Mouse (Mus musculus) heart, adult 2 months (tissue): ENCODE data around the gene Dlgap3. TPM values are rescaled to one million over a fixed set of nuclear protein-coding genes. Genes with fewer than 3 reads are reported as not detected.

Experiments used
- DNase-seq, 2 experiments: peaks; one replicate each; pipeline ENCODE4 v3.0.0; 2021
- H3K27ac ChIP-seq: fragments of 200-600 bp; 2 replicates; pipeline ENCODE4 v1.8.1; 2022
- H3K27me3 ChIP-seq: fragments of 200-500 bp; 2 replicates; pipeline ENCODE4 v1.6.1; 2012; ENCODE audit warnings: mild to moderate bottlenecking, low read length, inconsistent platforms, mixed read lengths; ENCODE audit not compliant: control insufficient read depth, insufficient read depth
- H3K36me3 ChIP-seq: fragments of 200-500 bp; 2 replicates; pipeline ENCODE4 v1.6.1; 2012; ENCODE audit warnings: low read length, inconsistent platforms; ENCODE audit not compliant: control insufficient read depth, insufficient read depth
- H3K4me1 ChIP-seq: fragments of 200-500 bp; 2 replicates; pipeline ENCODE4 v1.6.1; 2011; ENCODE audit warnings: low read length; ENCODE audit not compliant: control insufficient read depth, insufficient read depth
- H3K4me3 ChIP-seq: fragments of 200-600 bp; 2 replicates; pipeline ENCODE4 v1.8.1; 2022
- H3K79me2 ChIP-seq: fragments of 200-500 bp; replicated peaks from 2 replicates; pipeline ENCODE4 v1.6.1; 2012; ENCODE audit warnings: mild to moderate bottlenecking, inconsistent platforms, low read length, moderate library complexity, mixed read lengths; ENCODE audit not compliant: control insufficient read depth, insufficient read depth
- H3K9ac ChIP-seq: fragments of 200-500 bp; 2 replicates; pipeline ENCODE4 v1.6.1; 2012; ENCODE audit warnings: low read depth, mild to moderate bottlenecking, control low read depth, inconsistent platforms, low read length, mixed read lengths
- CTCF ChIP-seq: fragments of 200-600 bp; IDR thresholded peaks from 2 replicates; pipeline ENCODE4 v1.8.1; 2022; ENCODE audit warnings: antibody characterized with exemption, mild to moderate bottlenecking, moderate library complexity
- EP300 ChIP-seq: fragments of 200-500 bp; IDR thresholded peaks from 2 replicates; pipeline ENCODE4 v1.6.1; 2011; ENCODE audit warnings: low read depth, low read length, control low read depth; ENCODE audit not compliant: insufficient read depth
- POLR2A ChIP-seq: fragments of 200-500 bp; IDR thresholded peaks from 2 replicates; pipeline ENCODE4 v1.6.1; 2011; ENCODE audit warnings: mild to moderate bottlenecking, low read depth, low read length, control low read depth; ENCODE audit not compliant: insufficient read depth
- WGBS: fragments of 180-500 bp; shearing (Covaris S2); methylation state at CpG from one replicate; pipeline ENCODE4 v1.1.7; 2018; 5-methylcytosine and 5-hydroxymethylcytosine counted together
- intact Hi-C: fragments of 180-260 bp; cut with DNase I; formaldehyde crosslinking; loops from one replicate; pipeline ENCODE4 v1.15.1; 2025
- polyA plus RNA-seq: library from polyadenylated mRNA; depleted of rRNA; stranded (reverse); fragments of >200 nt; gene quantifications from 2 replicates; pipeline ENCODE4 v1.2.3, GENCODE M21; 2012
- total RNA-seq, 2 experiments: library from RNA; stranded (reverse); gene quantifications; 2 replicates each; pipeline ENCODE4 v1.2.3; 2021

The Dlgap3 gene
- total and polyA plus RNA-seq, 3 experiments = 0.20 to 0.21 (median 0.21) TPM

DNA sequence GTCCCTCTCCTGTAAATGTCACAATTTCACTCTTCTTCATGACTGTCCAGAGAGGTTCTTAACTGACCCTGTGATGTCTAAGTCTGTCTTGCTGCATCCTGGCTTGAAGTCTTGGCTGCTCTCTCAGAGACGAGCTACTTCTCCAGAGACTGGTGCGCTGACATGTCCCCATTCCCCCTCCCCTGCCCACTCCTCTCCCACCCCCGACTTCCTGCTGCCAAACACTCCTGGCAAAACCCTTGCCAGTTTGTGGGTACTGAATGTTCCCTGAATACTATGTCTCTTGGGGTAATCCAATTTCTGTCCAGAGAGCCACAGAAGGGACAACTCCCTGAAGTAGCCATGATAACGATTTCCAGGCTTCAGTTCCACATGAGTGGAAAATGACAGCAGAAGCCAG, 57.1 kb downstream of the Dlgap3 start:
- 44% methylated on average over 4 of the region's 4 CpGs for WGBS
- intact Hi-C loops = no loop called here

GRCm38 (mm10) chr4:127227051-127227673, 58.2 kb downstream of the Dlgap3 start:
- Histone ChIP-seq H3K4me3 (no peak overlapping the region), H3K27me3 (peaks cover 6% of the 10 kb centered on the region; the same call in 1 of the 2 replicates), H3K79me2 (no peaks in the 10 kb centered on the region), H3K27ac (no peak overlapping the region), H3K4me1 (no peaks in the 10 kb centered on the region), H3K36me3 (no peaks in the 10 kb centered on the region), H3K9ac (no peak overlapping the region)
- no peak for DNase-seq
- WGBS = 38% methylated on average over 17 of the region's 17 CpGs
- no peak for TF ChIP-seq POLR2A
- TF ChIP-seq CTCF = no peak
- TF ChIP-seq EP300 = no peak
- intact Hi-C loops = no loop called here

More for the DNA sequence above, 57.1 kb downstream of the Dlgap3 start:
- Histone ChIP-seq H3K4me1 (no peaks in the 10 kb centered on the region), H3K4me3 (no peak overlapping the region), H3K79me2 (no peaks in the 10 kb centered on the region), H3K36me3 (no peaks in the 10 kb centered on the region), H3K9ac (no peak overlapping the region), H3K27ac (no peak overlapping the region), H3K27me3 (peaks cover 6% of the 10 kb centered on the region; the same call in 1 of the 2 replicates)
- DNase-seq = no peak
- no peak for TF ChIP-seq EP300
- TF ChIP-seq POLR2A = no peak
- no peak for TF ChIP-seq CTCF

DNA sequence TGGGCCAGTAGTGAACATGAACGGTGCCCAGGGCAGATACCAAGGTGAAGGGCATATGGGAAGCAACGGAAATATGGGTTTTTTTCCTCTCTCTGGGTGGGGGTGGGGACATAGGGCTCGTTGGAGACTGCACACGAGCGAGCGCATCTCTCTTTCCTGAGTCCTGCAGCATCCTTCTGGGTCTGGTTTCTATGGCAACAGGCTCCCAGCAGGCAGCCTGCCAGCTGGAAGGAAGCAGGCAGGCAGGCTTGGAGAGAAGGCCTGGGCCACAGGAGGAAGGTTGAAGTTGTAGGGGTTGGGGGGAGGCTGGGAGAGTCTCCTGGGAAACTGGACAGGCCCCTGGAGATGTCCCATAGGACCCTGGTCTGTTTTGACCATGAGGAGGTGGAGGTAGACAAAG, 63.0 kb downstream of the Dlgap3 start:
- 49% methylated on average over 6 of the region's 6 CpGs for WGBS
- Histone ChIP-seq H3K27me3 (peaks cover 4% of the 10 kb centered on the region), H3K9ac (no peak overlapping the region), H3K27ac (no peak overlapping the region), H3K36me3 (no peaks in the 10 kb centered on the region), H3K79me2 (no peaks in the 10 kb centered on the region), H3K4me3 (no peak overlapping the region), H3K4me1 (no peaks in the 10 kb centered on the region)
- intact Hi-C loops = no loop called here
- TF ChIP-seq CTCF (no peak), EP300 (no peak), POLR2A (no peak)
- no peak for DNase-seq

DNA sequence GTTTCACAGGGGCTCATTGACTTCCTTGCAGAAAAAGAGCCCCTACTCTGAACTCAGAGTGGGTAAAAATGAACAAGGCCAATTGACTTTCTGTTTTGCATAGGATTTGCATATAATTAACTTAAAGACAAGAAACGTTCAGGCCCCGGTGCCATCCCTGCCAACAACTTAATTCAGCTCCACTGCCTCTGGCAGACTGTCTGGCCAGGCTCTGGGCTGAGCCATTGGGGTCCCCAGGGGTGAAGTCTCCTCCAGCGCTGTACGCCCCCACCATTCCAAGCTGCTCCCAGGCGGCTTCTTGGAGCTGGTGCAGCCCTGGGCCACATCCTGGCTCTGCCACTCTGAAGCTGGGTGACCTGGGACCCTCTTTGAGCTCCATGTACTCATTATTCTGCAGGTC, 63.5 kb downstream of the Dlgap3 start:
- no peak for DNase-seq
- H3K4me1 ChIP-seq = no peaks in the 10 kb centered on the region
- no peak overlapping the region for H3K9ac ChIP-seq
- H3K27ac ChIP-seq = no peak overlapping the region
- TF ChIP-seq POLR2A = no peak
- no peak for TF ChIP-seq EP300
- intact Hi-C loops = no loop called here
- no peaks in the 10 kb centered on the region for H3K79me2 ChIP-seq
- no peak overlapping the region for H3K4me3 ChIP-seq
- WGBS = 73% methylated on average over 5 of the region's 5 CpGs
- H3K27me3 ChIP-seq = peaks cover 4% of the 10 kb centered on the region
- H3K36me3 ChIP-seq = no peaks in the 10 kb centered on the region

GRCm38 (mm10) chr4:127233416-127234125, 64.6 kb downstream of the Dlgap3 start:
- Histone ChIP-seq H3K4me1 (no peaks in the 10 kb centered on the region), H3K27ac (no peak overlapping the region), H3K79me2 (no peaks in the 10 kb centered on the region), H3K27me3 (peaks cover 2% of the 10 kb centered on the region; the same call in 1 of the 2 replicates), H3K4me3 (no peak overlapping the region), H3K36me3 (no peaks in the 10 kb centered on the region), H3K9ac (no peak overlapping the region)
- intact Hi-C loops = no loop called here
- WGBS = 80% methylated on average over 40 of the region's 40 CpGs
- no peak for TF ChIP-seq CTCF
- no peak for TF ChIP-seq POLR2A
- no peak for TF ChIP-seq EP300
- no peak for DNase-seq

DNA sequence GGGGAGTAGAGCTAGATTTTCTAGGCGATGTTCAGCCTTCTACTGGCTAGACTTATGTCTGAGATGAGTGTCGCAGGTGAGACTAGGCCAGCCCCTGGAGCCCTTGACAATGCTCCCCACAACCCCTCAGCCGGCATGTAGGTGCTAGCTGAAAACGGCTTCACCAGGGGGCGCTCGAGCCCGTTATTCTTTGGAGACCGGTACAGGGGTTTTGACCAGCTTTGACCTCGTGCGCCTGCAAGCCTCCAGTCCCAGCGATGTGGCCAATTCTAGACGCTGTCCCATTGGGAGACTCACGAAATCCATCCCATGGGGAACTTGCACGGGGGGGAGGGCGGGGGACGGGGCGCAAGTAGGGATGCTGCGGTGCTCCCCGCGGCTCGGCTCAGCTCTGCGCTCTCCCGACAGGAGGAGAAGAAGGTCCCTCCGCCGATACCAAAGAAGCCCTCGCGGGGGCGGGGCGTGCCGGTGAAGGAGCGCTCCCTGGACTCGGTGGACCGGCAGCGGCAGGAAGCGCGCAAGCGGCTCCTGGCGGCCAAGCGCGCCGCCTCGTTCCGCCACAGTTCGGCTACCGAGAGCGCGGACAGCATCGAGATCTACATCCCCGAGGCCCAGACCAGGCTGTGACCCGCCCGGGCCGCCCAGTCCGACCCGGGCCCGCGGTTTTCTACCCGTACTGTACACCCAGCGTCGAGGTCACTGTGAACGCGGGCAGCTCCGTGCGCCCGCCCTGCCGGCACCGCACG, 66.9 kb downstream of the Dlgap3 start:
- Histone ChIP-seq H3K79me2 (no peaks in the 10 kb centered on the region), H3K9ac (peak overlapping the region; percentile 65), H3K27ac (peak overlapping the region; percentile 21; the same call in 1 of the 2 replicates), H3K27me3 (peaks cover 2% of the 10 kb centered on the region; the same call in 1 of the 2 replicates), H3K36me3 (no peaks in the 10 kb centered on the region), H3K4me3 (peak overlapping the region; percentile 75), H3K4me1 (no peaks in the 10 kb centered on the region)
- no peak for TF ChIP-seq POLR2A
- peak; percentile 71 for TF ChIP-seq CTCF
- 0 out of 2 replicates have a peak, but pooled peaks have one; percentile 21 for TF ChIP-seq EP300
- peak; percentile 85 to 91 for DNase-seq
- intact Hi-C loops = loop anchor here (1.0 kb wide), 1 partner anchor 83 kb away; no protein-coding TSS in a partner anchor
- WGBS = under 1% methylated on average over 60 of the region's 67 CpGs
